Mouse (Mus musculus): Measurements from ENCODE around the gene Zfp456. TPM values are rescaled to one million over a fixed set of nuclear protein-coding genes. Genes with fewer than 3 reads are reported as not detected.
"Not testable (repeated sequence)": the region's sequence is repeated elsewhere in the genome, so short reads cannot be mapped to it uniquely, and the experiment has no call there.

The Zfp456 gene
- polyA plus RNA-seq, 1 experiment from 2014 or later: 2.2 TPM

GRCm38 (mm10) chr13:67376255-67376654 lies 645 bp upstream of the Zfp456 start:
- H3K4me2 ChIP-seq (replicated peaks; ENCODE audit: low read depth, low read length); H3K9me3 ChIP-seq (ENCODE audit: control insufficient read depth, low read length); H3K4me1 ChIP-seq (ENCODE audit: control insufficient read depth, insufficient read depth, low read length); H3K4me3 ChIP-seq (ENCODE audit: low read length); H3K9ac ChIP-seq (ENCODE audit: low read depth, low read length); H3K27ac ChIP-seq (ENCODE audit: low read depth, low read length); H3K27me3 ChIP-seq (ENCODE audit: control insufficient read depth, insufficient read depth, low read length); H3K36me3 ChIP-seq (ENCODE audit: control insufficient read depth, insufficient read depth, low read length): not testable (repeated sequence)
- 0 out of 2 replicates have a peak, but pooled peaks have one; percentile 22 for ATAC-seq (ENCODE audit: low FRiP score, low TSS enrichment)
- WGBS: 84% methylated on average over 3 of the region's 3 CpGs

GRCm38 (mm10) chr13:67360131-67360744 lies 15.4 kb downstream of the Zfp456 start, which contains the start of the genes Gm28044 and Zfp953:
Gm28044 (minus strand) TSS chr13:67360536.
Zfp953 (minus strand) TSS chr13:67360605.
- no peaks in the 10 kb centered on the region for H3K4me1 ChIP-seq (ENCODE audit: control insufficient read depth, insufficient read depth, low read length)
- no peaks in the 10 kb centered on the region for H3K36me3 ChIP-seq (ENCODE audit: control insufficient read depth, insufficient read depth, low read length)
- no peaks in the 10 kb centered on the region for H3K27me3 ChIP-seq (ENCODE audit: control insufficient read depth, insufficient read depth, low read length)
- WGBS: under 1% methylated on average over 15 of the region's 15 CpGs
- peak; percentile 93 for ATAC-seq (ENCODE audit: low FRiP score, low TSS enrichment)
- no peaks in the 10 kb centered on the region for H3K9me3 ChIP-seq (ENCODE audit: control insufficient read depth, low read length)
- H3K9ac ChIP-seq (ENCODE audit: low read depth, low read length): peak within 1 kb of the TSS; percentile 74
- H3K27ac ChIP-seq (ENCODE audit: low read depth, low read length): no peak within 1 kb of the TSS
- H3K4me2 ChIP-seq (replicated peaks; ENCODE audit: low read depth, low read length): peak within 1 kb of the TSS; percentile 69
- H3K4me3 ChIP-seq (ENCODE audit: low read length): peak within 1 kb of the TSS; percentile 81

- Histone ChIP-seq H3K27me3 (ENCODE audit: control insufficient read depth, insufficient read depth, low read length) (no peaks in the 10 kb centered on the region), H3K9me3 (ENCODE audit: control insufficient read depth, low read length) (no peaks in the 10 kb centered on the region), H3K4me2 (replicated peaks; ENCODE audit: low read depth, low read length) (no peak overlapping the region), H3K27ac (ENCODE audit: low read depth, low read length) (no peak overlapping the region), H3K9ac (ENCODE audit: low read depth, low read length) (no peak overlapping the region), H3K36me3 (ENCODE audit: control insufficient read depth, insufficient read depth, low read length) (no peaks in the 10 kb centered on the region), H3K4me3 (ENCODE audit: low read length) (no peak overlapping the region), H3K4me1 (ENCODE audit: control insufficient read depth, insufficient read depth, low read length) (no peaks in the 10 kb centered on the region)
- ATAC-seq (ENCODE audit: low FRiP score, low TSS enrichment): no peak
Observed at GRCm38 (mm10) chr13:67351854-67352253, 23.8 kb downstream of the Zfp456 start.

- ATAC-seq (ENCODE audit: low FRiP score, low TSS enrichment): no peak
- H3K27ac ChIP-seq (ENCODE audit: low read depth, low read length): no peak overlapping the region
- no peak overlapping the region for H3K4me2 ChIP-seq (replicated peaks; ENCODE audit: low read depth, low read length)
- WGBS: 90% methylated on average over 2 of the region's 2 CpGs
- no peak overlapping the region for H3K9ac ChIP-seq (ENCODE audit: low read depth, low read length)
- no peak overlapping the region for H3K4me3 ChIP-seq (ENCODE audit: low read length)
- no peaks in the 10 kb centered on the region for H3K4me1 ChIP-seq (ENCODE audit: control insufficient read depth, insufficient read depth, low read length)
- no peaks in the 10 kb centered on the region; the same call in 1 of the 2 replicates for H3K36me3 ChIP-seq (ENCODE audit: control insufficient read depth, insufficient read depth, low read length)
- no peaks in the 10 kb centered on the region for H3K9me3 ChIP-seq (ENCODE audit: control insufficient read depth, low read length)
- no peaks in the 10 kb centered on the region for H3K27me3 ChIP-seq (ENCODE audit: control insufficient read depth, insufficient read depth, low read length)
Observed at GRCm38 (mm10) chr13:67343422-67343821, 32.2 kb downstream of the Zfp456 start.

GRCm38 (mm10) chr13:67332877-67333276 lies 42.7 kb downstream of the Zfp456 start:
- Histone ChIP-seq H3K36me3 (ENCODE audit: control insufficient read depth, insufficient read depth, low read length) (no peaks in the 10 kb centered on the region), H3K27me3 (ENCODE audit: control insufficient read depth, insufficient read depth, low read length) (no peaks in the 10 kb centered on the region), H3K27ac (ENCODE audit: low read depth, low read length) (no peak overlapping the region), H3K9me3 (ENCODE audit: control insufficient read depth, low read length) (no peaks in the 10 kb centered on the region), H3K9ac (ENCODE audit: low read depth, low read length) (peak overlapping the region; percentile 62), H3K4me3 (ENCODE audit: low read length) (peak overlapping the region; percentile 58), H3K4me2 (replicated peaks; ENCODE audit: low read depth, low read length) (peak overlapping the region; percentile 67), H3K4me1 (ENCODE audit: control insufficient read depth, insufficient read depth, low read length) (no peaks in the 10 kb centered on the region)
- 69% methylated on average over 1 of the region's 1 CpGs for WGBS
- peak; percentile 21; the same call in 1 of the 2 replicates for ATAC-seq (ENCODE audit: low FRiP score, low TSS enrichment)

GRCm38 (mm10) chr13:67332019-67332724 lies 43.4 kb downstream of the Zfp456 start, which contains the start of gene Zfp595:
Zfp595 (minus strand) TSS chr13:67332570.
- 15% methylated on average over 17 of the region's 17 CpGs for WGBS
- H3K27ac ChIP-seq (ENCODE audit: low read depth, low read length): no peak within 1 kb of the TSS
- H3K36me3 ChIP-seq (ENCODE audit: control insufficient read depth, insufficient read depth, low read length): no peaks in the 10 kb centered on the region
- peak within 1 kb of the TSS; percentile 58 for H3K4me3 ChIP-seq (ENCODE audit: low read length)
- H3K4me2 ChIP-seq (replicated peaks; ENCODE audit: low read depth, low read length): peak within 1 kb of the TSS; percentile 67
- H3K27me3 ChIP-seq (ENCODE audit: control insufficient read depth, insufficient read depth, low read length): no peaks in the 10 kb centered on the region
- H3K9ac ChIP-seq (ENCODE audit: low read depth, low read length): peak within 1 kb of the TSS; percentile 62
- ATAC-seq (ENCODE audit: low FRiP score, low TSS enrichment): peak; percentile 95
- no peaks in the 10 kb centered on the region for H3K9me3 ChIP-seq (ENCODE audit: control insufficient read depth, low read length)
- no peaks in the 10 kb centered on the region for H3K4me1 ChIP-seq (ENCODE audit: control insufficient read depth, insufficient read depth, low read length)

Other genes starting within 250 kb of the Zfp456 start
- 4.7 and 5.6 TPM in 2 replicates for gene Rsl1, start 202.6 kb downstream of the Zfp456 start, polyA plus RNA-seq (2014; fragmentation: Nextera tagmentation; extraction: Ambion mirVana)
- 1.3 and 2.1 TPM in 2 replicates for gene Zfp455, start 181.3 kb downstream of the Zfp456 start, polyA plus RNA-seq (2014; fragmentation: Nextera tagmentation; extraction: Ambion mirVana)
- gene Zfp458, start 97.3 kb downstream of the Zfp456 start, polyA plus RNA-seq (2014; fragmentation: Nextera tagmentation; extraction: Ambion mirVana): 2.1 and 3.0 TPM in 2 replicates
- gene Zfp457, start 69.3 kb downstream of the Zfp456 start, polyA plus RNA-seq (2014; fragmentation: Nextera tagmentation; extraction: Ambion mirVana): 0.73 and 1.5 TPM in 2 replicates
- 2.7 and 3.0 TPM in 2 replicates for gene Zfp595, start 43.2 kb downstream of the Zfp456 start, polyA plus RNA-seq (2014; fragmentation: Nextera tagmentation; extraction: Ambion mirVana)
- not detected in 2 replicates for gene Gm28044, start 15.3 kb downstream of the Zfp456 start, polyA plus RNA-seq (2014; fragmentation: Nextera tagmentation; extraction: Ambion mirVana)
- 1.4 and 1.6 TPM in 2 replicates for gene Zfp953, start 15.2 kb downstream of the Zfp456 start, polyA plus RNA-seq (2014; fragmentation: Nextera tagmentation; extraction: Ambion mirVana)
- gene Gm28041, start 77 bp downstream of the Zfp456 start, polyA plus RNA-seq (2014; fragmentation: Nextera tagmentation; extraction: Ambion mirVana): 0.38 and 0.50 TPM in 2 replicates
- gene Zfp429, start 24.0 kb upstream of the Zfp456 start, polyA plus RNA-seq (2014; fragmentation: Nextera tagmentation; extraction: Ambion mirVana): 4.3 and 6.0 TPM in 2 replicates
- 0.31 and 2.3 TPM in 2 replicates for gene Zfp459, start 45.6 kb upstream of the Zfp456 start, polyA plus RNA-seq (2014; fragmentation: Nextera tagmentation; extraction: Ambion mirVana)
- 5.6 and 10.4 TPM in 2 replicates for gene Zfp874a, start 75.8 kb upstream of the Zfp456 start, polyA plus RNA-seq (2014; fragmentation: Nextera tagmentation; extraction: Ambion mirVana)
- gene Zfp874b, start 108.4 kb upstream of the Zfp456 start, polyA plus RNA-seq (2014; fragmentation: Nextera tagmentation; extraction: Ambion mirVana): 2.2 and 2.3 TPM in 2 replicates
- gene Zfp58, start 124.7 kb upstream of the Zfp456 start, polyA plus RNA-seq (2014; fragmentation: Nextera tagmentation; extraction: Ambion mirVana): 13.5 and 16.7 TPM in 2 replicates
- gene Gm26965, start 150.3 kb upstream of the Zfp456 start, polyA plus RNA-seq (2014; fragmentation: Nextera tagmentation; extraction: Ambion mirVana): not detected in 2 replicates
- gene Zfp87, start 150.4 kb upstream of the Zfp456 start, polyA plus RNA-seq (2014; fragmentation: Nextera tagmentation; extraction: Ambion mirVana): 22.5 and 28.5 TPM in 2 replicates
- gene Zfp748, start 178.0 kb upstream of the Zfp456 start, polyA plus RNA-seq (2014; fragmentation: Nextera tagmentation; extraction: Ambion mirVana): 15.2 and 17.7 TPM in 2 replicates
- 4.5 and 5.0 TPM in 2 replicates for gene Zfp729b, start 233.9 kb upstream of the Zfp456 start, polyA plus RNA-seq (2014; fragmentation: Nextera tagmentation; extraction: Ambion mirVana)